17 mouse cellular contexts compared by ENCODE assay signal in the genomic region with DNA sequence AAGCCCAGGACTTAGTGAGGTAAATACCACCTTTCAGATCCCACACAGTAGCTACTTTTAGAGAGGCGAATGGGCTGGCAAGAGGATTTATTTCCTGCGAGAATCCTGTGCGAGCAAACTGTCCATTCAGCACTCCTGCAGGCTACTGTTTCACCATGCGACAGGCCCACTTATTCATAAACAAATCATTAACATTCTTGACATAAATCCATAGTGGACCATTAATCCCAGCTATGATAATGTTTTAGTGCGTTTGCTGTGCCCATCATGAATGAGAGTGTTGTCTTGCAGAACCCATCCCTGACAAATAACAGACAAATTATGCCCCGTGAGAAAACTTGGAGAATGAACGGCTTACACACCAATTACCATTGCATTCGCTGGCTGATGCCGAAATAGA.
DNase-seq lines count a peak whose midpoint lies in the region; ATAC-seq lines count a peak whose summit lies in the region.
"Had no signal": no experiment of that assay in that cellular context is flagged by ENCODE, and none has a peak within 500 bp of the region (broad histone marks: within the 10 kb centered on the region; RNA-seq: fewer than 3 reads in every experiment).

No protein-coding gene starts in this region.

- WGBS in midbrain, embryonic 16.5 days: 23% methylated on average over 9 of the region's 9 CpGs
- 82% methylated on average over 9 of the region's 9 CpGs for WGBS in midbrain, embryonic 10.5 days
- WGBS in hindbrain, embryonic 16.5 days: 26% methylated on average over 9 of the region's 9 CpGs
- 17% methylated on average over 9 of the region's 9 CpGs for WGBS in neural tube, embryonic 15.5 days

- no peaks in the 10 kb centered on the region for H3K36me3 ChIP-seq in midbrain, embryonic 16.5 days (ENCODE audit: control insufficient read depth, insufficient read depth, low read length)
- no peaks in the 10 kb centered on the region for H3K36me3 ChIP-seq in midbrain, embryonic 10.5 days
- no peaks in the 10 kb centered on the region for H3K36me3 ChIP-seq in hindbrain, embryonic 16.5 days (ENCODE audit: control insufficient read depth, insufficient read depth, low read length)
- H3K36me3 ChIP-seq in neural tube, embryonic 15.5 days: no peaks in the 10 kb centered on the region
- H3K36me3 ChIP-seq: embryonic facial prominence, embryonic 12.5 days; heart, embryonic 12.5 days; intestine, embryonic 15.5 days had no signal

- H3K4me1 ChIP-seq in midbrain, embryonic 16.5 days (ENCODE audit: control insufficient read depth, insufficient read depth, low read length): peaks cover 3% of the 10 kb centered on the region; the same call in 1 of the 2 replicates
- H3K4me1 ChIP-seq in midbrain, embryonic 10.5 days: no peaks in the 10 kb centered on the region
- no peaks in the 10 kb centered on the region; the same call in 1 of the 2 replicates for H3K4me1 ChIP-seq in hindbrain, embryonic 16.5 days (ENCODE audit: control insufficient read depth, insufficient read depth, low read depth, low read length)
- H3K4me1 ChIP-seq in neural tube, embryonic 15.5 days: peaks cover 12% of the 10 kb centered on the region
- H3K4me1 ChIP-seq: embryonic facial prominence, embryonic 12.5 days; heart, embryonic 12.5 days; intestine, embryonic 15.5 days had no signal

- peak overlapping the region; percentile 13; the same call in 1 of the 2 replicates for H3K27ac ChIP-seq in midbrain, embryonic 16.5 days (ENCODE audit: low read length)
- no peak overlapping the region for H3K27ac ChIP-seq in midbrain, embryonic 10.5 days (replicated peaks)
- peak overlapping the region; percentile 34; the same call in 1 of the 2 replicates for H3K27ac ChIP-seq in hindbrain, embryonic 16.5 days (ENCODE audit: low read depth, low read length)
- no peak overlapping the region for H3K27ac ChIP-seq in neural tube, embryonic 15.5 days (replicated peaks)
- H3K27ac ChIP-seq: embryonic facial prominence, embryonic 12.5 days; intestine, embryonic 15.5 days; layer of hippocampus, adult 2 months; macrophage had no signal

- H3K4me2 ChIP-seq in midbrain, embryonic 16.5 days (ENCODE audit: low read length): peak overlapping the region; percentile 23; the same call in 1 of the 2 replicates
- peak overlapping the region; percentile 31 for H3K4me2 ChIP-seq in hindbrain, embryonic 16.5 days (ENCODE audit: low read length)
- peak overlapping the region; percentile 25; the same call in 1 of the 2 replicates for H3K4me2 ChIP-seq in neural tube, embryonic 15.5 days
- H3K4me2 ChIP-seq: embryonic facial prominence, embryonic 12.5 days; heart, embryonic 12.5 days; intestine, embryonic 15.5 days had no signal

- no peak for DNase-seq in frontal cortex, postnatal 14 days (ENCODE audit: low spot score in 2 of 2)
- DNase-seq in midbrain, embryonic 10.5 days (ENCODE audit: low spot score): no peak
- no peak for DNase-seq in adrenal gland, postnatal 4 days (ENCODE audit: low spot score in 2 of 2)
- DNase-seq: adrenal gland, postnatal 36 days; cerebellum, postnatal 10 days; liver; liver, postnatal 0 days; thymus, postnatal 14 days had no signal

- H3K9me3 ChIP-seq in midbrain, embryonic 16.5 days (replicated peaks; ENCODE audit: control insufficient read depth, low read length, poor library complexity, severe bottlenecking): no peaks in the 10 kb centered on the region
- no peaks in the 10 kb centered on the region for H3K9me3 ChIP-seq in midbrain, embryonic 10.5 days (replicated peaks)
- no peaks in the 10 kb centered on the region for H3K9me3 ChIP-seq in hindbrain, embryonic 16.5 days (ENCODE audit: control insufficient read depth, low read length)
- H3K9me3 ChIP-seq in neural tube, embryonic 15.5 days (replicated peaks): no peaks in the 10 kb centered on the region
- H3K9me3 ChIP-seq: embryonic facial prominence, embryonic 12.5 days; heart, embryonic 12.5 days; intestine, embryonic 15.5 days had no signal

- no peak overlapping the region for H3K9ac ChIP-seq in midbrain, embryonic 16.5 days (ENCODE audit: low read depth, low read length)
- H3K9ac ChIP-seq in hindbrain, embryonic 16.5 days (ENCODE audit: low read depth, low read length): no peak overlapping the region
- no peak overlapping the region for H3K9ac ChIP-seq in neural tube, embryonic 15.5 days (replicated peaks)
- H3K9ac ChIP-seq: embryonic facial prominence, embryonic 12.5 days; heart, embryonic 12.5 days; intestine, embryonic 15.5 days; liver, postnatal 0 days had no signal

- H3K4me3 ChIP-seq in midbrain, embryonic 16.5 days (ENCODE audit: low read depth, low read length): no peak overlapping the region
- no peak overlapping the region for H3K4me3 ChIP-seq in midbrain, embryonic 10.5 days
- no peak overlapping the region for H3K4me3 ChIP-seq in hindbrain, embryonic 16.5 days (ENCODE audit: low read length)
- no peak overlapping the region for H3K4me3 ChIP-seq in neural tube, embryonic 15.5 days (replicated peaks)
- H3K4me3 ChIP-seq: embryonic facial prominence, embryonic 12.5 days; heart, embryonic 12.5 days; intestine, embryonic 15.5 days; layer of hippocampus, adult 2 months had no signal

- ATAC-seq in frontal cortex, adult (ENCODE audit: low TSS enrichment): peak; percentile 80
- peak; percentile 39; the same call in 1 of the 2 replicates for ATAC-seq in midbrain, embryonic 16.5 days
- 0 out of 2 replicates have a peak, but pooled peaks have one; percentile 27 for ATAC-seq in hindbrain, embryonic 16.5 days
- ATAC-seq in neural tube, embryonic 15.5 days (ENCODE audit: low FRiP score): peak; percentile 60
- ATAC-seq: intestine, embryonic 15.5 days; liver, postnatal 0 days had no signal

- no peaks in the 10 kb centered on the region for H3K27me3 ChIP-seq in midbrain, embryonic 16.5 days (ENCODE audit: control insufficient read depth, insufficient read depth, low read depth, low read length)
- no peaks in the 10 kb centered on the region for H3K27me3 ChIP-seq in midbrain, embryonic 10.5 days (ENCODE audit: low read depth, poor library complexity, severe bottlenecking)
- no peaks in the 10 kb centered on the region for H3K27me3 ChIP-seq in hindbrain, embryonic 16.5 days (replicated peaks; ENCODE audit: control insufficient read depth, insufficient read depth, low read length)
- no peaks in the 10 kb centered on the region for H3K27me3 ChIP-seq in neural tube, embryonic 15.5 days (replicated peaks)
- H3K27me3 ChIP-seq: embryonic facial prominence, embryonic 12.5 days; heart, embryonic 12.5 days; intestine, embryonic 15.5 days had no signal

Comparison
In these comparisons a context has a peak if more than half of its experiments do, and no peak if none do; other contexts are left out.
1. H3K27ac ChIP-seq: peak in midbrain, embryonic 16.5 days (single experiment) and hindbrain, embryonic 16.5 days (single experiment); none in midbrain, embryonic 10.5 days (single experiment) and neural tube, embryonic 15.5 days (single experiment).
2. ATAC-seq: peak in every context shown above with its lines; median percentile 80 in frontal cortex, adult; 60 in neural tube, embryonic 15.5 days; 39 in midbrain, embryonic 16.5 days; 27 in hindbrain, embryonic 16.5 days.
3. Peak in every context shown above with its lines, with median percentiles within 50 percentile points of each other: H3K4me2 ChIP-seq.